Mouse (Mus musculus) kidney, embryonic 16.5 days (tissue): ENCODE data around the gene Patl2. TPM values are rescaled to one million over a fixed set of nuclear protein-coding genes. Genes with fewer than 3 reads are reported as not detected.
A peak's percentile ranks its signal among the peaks of the same experiment; 100 is the strongest.

Source experiments
- ATAC-seq: fragments of 200-750 bp; cut with Nextera tagmentation; 2 replicates; pipeline ENCODE4 v1.8.0; 2017; ENCODE audit warnings: moderate TSS enrichment; ENCODE audit not compliant: low FRiP score, low TSS enrichment
- H3K27ac ChIP-seq: fragments of 300-500 bp; sonication (generic); 2 replicates; pipeline ENCODE4 v1.5.1; 2014; ENCODE audit warnings: low read length
- H3K27me3 ChIP-seq: fragments of 300-500 bp; sonication (generic); 2 replicates; pipeline ENCODE4 v1.6.1; 2014; ENCODE audit warnings: low read length, control low read depth, mixed read lengths; ENCODE audit not compliant: insufficient read depth
- H3K36me3 ChIP-seq: fragments of 300-500 bp; sonication (generic); 2 replicates; pipeline ENCODE4 v1.6.1; 2014; ENCODE audit warnings: low read length, control low read depth, mixed read lengths; ENCODE audit not compliant: insufficient read depth
- H3K4me1 ChIP-seq: fragments of 300-500 bp; sonication (generic); 2 replicates; pipeline ENCODE4 v1.6.1; 2014; ENCODE audit warnings: low read length, control low read depth, mixed read lengths; ENCODE audit not compliant: insufficient read depth
- H3K4me2 ChIP-seq: fragments of 300-500 bp; sonication (generic); replicated peaks from 2 replicates; pipeline ENCODE4 v1.6.1; 2014; ENCODE audit warnings: low read depth, low read length
- H3K4me3 ChIP-seq: fragments of 300-500 bp; sonication (generic); 2 replicates; pipeline ENCODE4 v1.5.1; 2014; ENCODE audit warnings: mild to moderate bottlenecking, low read length
- H3K9ac ChIP-seq: fragments of 300-500 bp; sonication (generic); replicated peaks from 2 replicates; pipeline ENCODE4 v1.6.1; 2014; ENCODE audit warnings: low read length
- H3K9me3 ChIP-seq: fragments of 300-500 bp; sonication (generic); 2 replicates; pipeline ENCODE4 v1.6.1; 2016; ENCODE audit warnings: low read length, control low read depth
- WGBS: fragments of 180-500 bp; shearing (Covaris S2); extraction: QIAGEN DNeasy Blood & Tissue Kit; methylation state at CpG from one replicate; pipeline ENCODE4 v1.1.7; 2014; 5-methylcytosine and 5-hydroxymethylcytosine counted together
- polyA plus RNA-seq: library from polyadenylated mRNA; unstranded; fragments of >200 nt; fragmentation: Nextera tagmentation; extraction: Ambion mirVana; gene quantifications from 2 replicates; pipeline ENCODE4 v1.2.1, GENCODE M21; 2015

Patl2 gene
- not detected in 2 replicates for polyA plus RNA-seq

DNA sequence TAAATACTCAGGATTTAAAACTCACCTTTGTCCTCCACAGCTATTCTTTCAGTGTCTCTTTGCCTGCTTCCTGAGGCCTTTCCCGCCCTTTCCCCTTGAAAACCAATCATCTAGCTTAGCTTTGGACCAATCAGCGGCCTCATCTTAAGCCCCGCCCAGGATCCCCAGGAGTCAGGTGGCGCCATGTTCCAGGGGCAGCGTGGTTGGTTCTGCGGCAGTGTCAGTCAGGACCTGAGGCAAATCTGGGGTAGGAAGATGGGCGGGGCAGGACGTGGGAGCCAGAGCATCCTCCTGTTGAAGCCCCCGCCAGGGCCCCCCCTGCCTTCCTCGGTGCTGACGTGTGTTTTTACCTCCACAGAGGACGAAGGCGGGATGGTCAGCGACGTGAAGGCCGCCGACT, at the start of gene Patl2, which contains the start of gene Terb2:
Gene Patl2, minus strand, starts transcription at position 84 of the 400 bp plus-strand sequence.
Gene Terb2, plus strand, starts transcription at position 167 of the 400 bp plus-strand sequence.
- WGBS: 82% methylated on average over 17 of the region's 17 CpGs
- no peak within 1 kb of the TSS for H3K9ac ChIP-seq
- no peaks in the 10 kb centered on the region for H3K36me3 ChIP-seq
- 0 out of 2 replicates have a peak, but pooled peaks cover 3% of the 10 kb centered on the region for H3K9me3 ChIP-seq
- H3K4me1 ChIP-seq: no peaks in the 10 kb centered on the region
- no peak within 1 kb of the TSS for H3K27ac ChIP-seq
- ATAC-seq: no peak
- no peaks in the 10 kb centered on the region for H3K27me3 ChIP-seq
- no peak within 1 kb of the TSS for H3K4me3 ChIP-seq
- H3K4me2 ChIP-seq: no peak within 1 kb of the TSS

DNA sequence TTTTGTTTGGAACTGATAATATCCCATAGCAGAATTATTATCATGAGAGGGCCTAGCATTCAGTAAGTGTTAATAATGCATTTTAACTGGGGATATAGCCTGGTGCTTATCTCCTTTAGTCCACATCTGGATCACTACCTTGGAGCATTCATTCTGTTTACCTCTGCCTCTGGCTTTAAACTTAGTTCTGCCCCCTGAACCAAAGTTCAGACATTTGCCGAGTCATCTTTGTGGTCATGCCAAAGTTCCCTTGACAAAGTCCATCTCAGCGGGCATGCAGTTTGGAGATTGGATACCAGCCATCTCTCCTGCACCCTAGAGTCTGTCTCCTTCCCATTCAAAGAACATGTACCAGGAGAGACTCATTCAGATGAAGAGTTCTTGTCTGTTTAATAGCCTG, 49.4 kb upstream of the Patl2 start:
- Histone ChIP-seq H3K27me3 (no peaks in the 10 kb centered on the region), H3K4me3 (peak overlapping the region; percentile 71), H3K4me1 (0 out of 2 replicates have a peak, but pooled peaks cover 4% of the 10 kb centered on the region), H3K9me3 (no peaks in the 10 kb centered on the region), H3K9ac (no peak overlapping the region), H3K27ac (no peak overlapping the region), H3K36me3 (no peaks in the 10 kb centered on the region), H3K4me2 (peak overlapping the region; percentile 93)
- WGBS: 74% methylated on average over 2 of the region's 2 CpGs
- ATAC-seq: no peak

DNA sequence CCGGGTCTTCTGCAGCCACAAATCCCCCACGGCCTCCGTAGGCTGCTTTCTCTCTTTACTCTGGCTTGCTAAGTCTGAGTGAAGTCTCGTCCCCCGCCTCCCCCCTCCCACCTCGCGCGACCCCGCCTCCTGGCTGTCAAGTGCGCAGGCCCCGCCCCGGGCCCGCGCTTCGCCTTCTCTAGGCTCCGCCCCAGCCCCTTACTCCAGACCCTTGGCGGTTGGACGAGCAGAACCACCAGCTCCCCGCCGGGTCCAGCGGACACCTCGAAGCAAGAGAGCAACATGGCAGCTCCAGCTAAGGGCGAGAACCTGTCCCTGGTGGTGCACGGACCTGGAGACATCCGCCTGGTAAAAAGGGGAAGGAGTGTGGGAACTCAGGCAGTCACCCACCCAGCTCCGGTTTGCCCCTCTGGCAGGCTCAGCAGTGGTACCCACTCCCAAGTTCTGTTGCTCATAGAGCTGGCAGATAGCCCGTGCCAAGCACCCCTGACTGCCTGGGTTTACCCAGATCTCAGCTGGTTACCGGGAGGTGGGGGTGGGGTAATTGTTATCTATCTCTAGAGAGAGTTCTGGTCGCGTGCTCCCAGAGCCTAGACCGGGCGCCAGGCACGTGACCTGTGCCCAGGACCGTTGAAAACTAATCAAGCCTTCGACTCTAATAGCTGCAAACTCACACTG, 48.8 kb upstream of the Patl2 start, which contains the start of gene Sord:
Gene Sord, plus strand, starts transcription at position 139 of the 678 bp plus-strand sequence.
- 1% methylated on average over 34 of the region's 35 CpGs for WGBS
- H3K36me3 ChIP-seq: no peaks in the 10 kb centered on the region
- peak within 1 kb of the TSS; percentile 71 for H3K4me3 ChIP-seq
- H3K9ac ChIP-seq: peak within 1 kb of the TSS; percentile 69
- no peaks in the 10 kb centered on the region for H3K9me3 ChIP-seq
- peak within 1 kb of the TSS; percentile 93 for H3K4me2 ChIP-seq
- peak; percentile 97 for ATAC-seq
- H3K27me3 ChIP-seq: no peaks in the 10 kb centered on the region
- 0 out of 2 replicates have a peak, but pooled peaks cover 4% of the 10 kb centered on the region for H3K4me1 ChIP-seq
- peak within 1 kb of the TSS; percentile 72 for H3K27ac ChIP-seq

DNA sequence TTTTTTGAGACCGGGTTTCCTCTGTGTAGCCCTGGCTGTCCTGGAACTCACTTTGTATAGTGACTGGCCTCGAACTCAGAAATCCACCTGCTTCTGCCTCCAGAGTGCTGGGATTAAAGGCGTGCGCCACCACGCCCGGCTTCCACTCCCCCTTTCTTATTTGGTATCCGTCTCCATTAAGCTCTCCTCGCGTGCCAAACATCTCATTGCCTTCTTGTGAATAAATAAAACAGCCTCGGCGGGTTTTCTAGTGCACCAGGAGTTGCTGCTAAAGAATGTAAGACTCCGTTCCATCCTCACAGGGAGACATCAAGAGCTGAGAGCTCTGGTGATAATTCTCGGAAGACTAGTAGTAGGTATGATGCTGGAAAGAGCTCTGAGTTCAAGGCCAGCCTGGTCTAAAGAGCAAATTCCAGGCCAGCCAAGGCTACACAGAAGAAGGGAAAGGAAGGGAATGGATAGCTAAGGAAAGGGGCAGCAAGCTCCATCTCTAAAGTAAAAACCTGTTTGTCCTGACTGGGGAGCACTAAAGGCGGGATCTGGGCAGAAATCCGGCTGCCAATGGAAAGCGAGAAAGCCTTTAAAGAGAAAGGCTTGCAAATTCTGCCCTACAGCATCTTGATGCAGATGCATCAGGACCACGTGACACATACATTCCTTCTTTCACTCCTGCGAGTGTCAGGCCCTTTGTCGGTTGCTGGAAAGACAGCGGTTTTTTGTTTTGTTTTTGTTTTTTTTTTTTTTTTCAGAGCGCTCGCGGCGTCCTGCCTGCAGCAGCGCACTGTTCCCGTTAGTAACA, 48.0 kb upstream of the Patl2 start:
- H3K36me3 ChIP-seq: no peaks in the 10 kb centered on the region
- ATAC-seq: peak; percentile 4; the same call in 1 of the 2 replicates
- H3K4me1 ChIP-seq: 0 out of 2 replicates have a peak, but pooled peaks cover 4% of the 10 kb centered on the region
- peak overlapping the region; percentile 69 for H3K9ac ChIP-seq
- peak overlapping the region; percentile 93 for H3K4me2 ChIP-seq
- peak overlapping the region; percentile 72 for H3K27ac ChIP-seq
- no peaks in the 10 kb centered on the region for H3K9me3 ChIP-seq
- H3K27me3 ChIP-seq: no peaks in the 10 kb centered on the region
- WGBS: 6% methylated on average over 26 of the region's 26 CpGs
- peak overlapping the region; percentile 71 for H3K4me3 ChIP-seq

DNA sequence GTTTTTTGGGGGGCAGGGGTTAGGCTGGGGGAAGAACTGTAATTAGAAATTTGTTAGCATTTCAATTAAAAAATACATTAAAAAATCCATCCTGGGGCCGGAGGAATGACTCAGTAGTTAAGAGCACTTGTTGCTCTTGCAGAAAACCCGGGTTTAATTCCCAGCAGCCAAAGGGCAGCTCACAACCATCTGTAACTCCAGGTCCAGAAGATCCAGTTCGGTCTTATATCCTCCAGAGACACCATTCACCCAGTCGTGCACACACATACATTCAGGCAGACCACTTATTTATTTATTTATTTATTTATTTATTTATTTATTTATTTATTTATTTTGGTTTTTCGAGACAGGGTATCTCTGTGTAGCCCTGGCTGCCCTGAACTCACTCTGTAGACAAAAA, 47.4 kb upstream of the Patl2 start:
- Histone ChIP-seq H3K36me3 (no peaks in the 10 kb centered on the region), H3K4me1 (0 out of 2 replicates have a peak, but pooled peaks cover 4% of the 10 kb centered on the region), H3K9me3 (no peaks in the 10 kb centered on the region), H3K27ac (no peak overlapping the region), H3K4me3 (no peak overlapping the region), H3K27me3 (no peaks in the 10 kb centered on the region), H3K4me2 (no peak overlapping the region), H3K9ac (no peak overlapping the region)
- ATAC-seq: no peak
- WGBS: 54% methylated on average over 5 of the region's 5 CpGs

DNA sequence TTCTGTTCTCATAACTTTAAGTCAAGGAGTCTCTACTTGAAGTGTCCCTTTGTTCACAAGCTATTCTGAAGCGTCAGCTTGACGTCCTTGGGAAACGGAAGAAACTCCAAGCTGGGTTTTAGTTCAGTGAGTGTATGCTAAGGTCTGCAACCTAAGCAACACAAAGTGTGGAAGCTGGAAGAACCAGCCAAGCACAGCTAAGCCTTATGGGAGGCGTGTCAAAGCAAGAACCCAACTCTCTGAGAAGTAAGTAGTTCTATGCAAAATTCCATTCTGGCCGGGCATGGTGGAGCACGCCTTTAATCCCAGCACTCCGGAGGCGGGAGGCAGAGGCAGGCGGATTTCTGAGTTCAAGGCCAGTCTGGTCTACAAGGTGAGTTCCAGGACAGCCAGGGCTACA, 45.6 kb upstream of the Patl2 start:
- Histone ChIP-seq H3K36me3 (no peaks in the 10 kb centered on the region), H3K27ac (no peak overlapping the region), H3K4me1 (0 out of 2 replicates have a peak, but pooled peaks cover 4% of the 10 kb centered on the region), H3K27me3 (no peaks in the 10 kb centered on the region), H3K4me3 (no peak overlapping the region), H3K9ac (no peak overlapping the region), H3K9me3 (no peaks in the 10 kb centered on the region), H3K4me2 (no peak overlapping the region)
- WGBS: 88% methylated on average over 9 of the region's 9 CpGs
- no peak for ATAC-seq

DNA sequence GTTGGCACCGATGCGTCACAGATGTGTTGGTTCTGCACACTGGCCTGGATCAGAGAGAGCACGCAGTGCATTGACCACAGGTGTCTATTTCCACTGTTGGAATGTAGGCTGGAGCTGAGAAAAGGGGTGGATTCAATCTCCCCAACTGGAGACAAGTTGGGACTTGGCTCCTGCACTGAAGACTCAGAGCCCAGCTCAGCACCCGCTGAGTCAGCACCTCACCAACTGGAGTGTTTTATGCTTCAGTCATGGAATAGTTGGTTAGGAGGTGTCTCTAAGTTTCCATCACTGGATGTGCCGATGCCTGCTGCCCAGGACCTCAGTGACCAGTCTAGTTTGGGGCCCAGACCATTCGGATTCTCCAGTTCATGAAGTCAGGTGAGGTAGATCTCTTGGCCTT, 44.4 kb upstream of the Patl2 start:
- Histone ChIP-seq H3K27ac (no peak overlapping the region), H3K9ac (no peak overlapping the region), H3K4me3 (no peak overlapping the region), H3K4me2 (no peak overlapping the region), H3K4me1 (0 out of 2 replicates have a peak, but pooled peaks cover 4% of the 10 kb centered on the region), H3K36me3 (no peaks in the 10 kb centered on the region), H3K27me3 (no peaks in the 10 kb centered on the region), H3K9me3 (no peaks in the 10 kb centered on the region)
- no peak for ATAC-seq
- 85% methylated on average over 6 of the region's 6 CpGs for WGBS

DNA sequence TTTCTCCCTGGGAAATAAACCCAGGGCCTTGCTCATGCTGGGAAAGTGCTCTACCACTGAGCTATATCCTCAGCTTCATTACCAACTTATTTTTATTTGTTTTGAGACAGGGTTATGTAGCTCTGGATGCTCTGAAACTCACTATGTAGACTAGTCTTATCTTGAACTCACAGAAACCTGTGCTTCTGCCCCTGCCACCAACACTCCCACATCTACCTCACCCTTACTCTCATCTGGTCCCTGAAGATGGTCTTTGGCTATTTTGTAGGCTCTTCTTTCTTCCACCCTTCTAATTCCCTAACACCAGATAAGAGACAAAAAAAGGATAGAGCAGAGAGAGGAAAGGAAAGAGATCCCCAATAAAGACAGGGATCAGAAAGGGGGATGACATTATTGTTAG, 37.7 kb upstream of the Patl2 start:
- H3K27me3 ChIP-seq: no peaks in the 10 kb centered on the region
- no peaks in the 10 kb centered on the region for H3K36me3 ChIP-seq
- H3K4me3 ChIP-seq: no peak overlapping the region
- no peak overlapping the region for H3K9ac ChIP-seq
- no peak for ATAC-seq
- H3K9me3 ChIP-seq: no peaks in the 10 kb centered on the region
- no peak overlapping the region for H3K27ac ChIP-seq
- no peak overlapping the region for H3K4me2 ChIP-seq
- H3K4me1 ChIP-seq: no peaks in the 10 kb centered on the region

DNA sequence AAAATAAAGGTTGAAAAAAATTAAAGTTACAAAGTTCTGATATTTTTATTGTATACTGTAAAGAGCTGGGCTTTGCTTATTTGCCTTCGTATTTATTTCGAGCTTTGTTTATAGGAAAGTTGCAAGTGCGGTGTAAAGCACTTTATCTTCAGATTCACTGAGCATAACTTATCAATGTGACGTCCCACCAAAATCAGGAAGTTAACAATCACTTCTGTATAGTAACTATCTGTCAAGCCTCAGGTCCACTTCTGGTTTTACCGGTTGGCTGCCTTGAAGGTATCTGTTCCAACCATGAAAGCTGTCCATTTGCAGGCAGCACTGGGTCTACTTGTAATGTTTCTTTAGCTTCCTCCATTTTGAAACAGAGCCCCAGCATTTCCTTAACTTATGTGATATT, 36.3 kb upstream of the Patl2 start:
- H3K27ac ChIP-seq: no peak overlapping the region
- ATAC-seq: no peak
- no peaks in the 10 kb centered on the region for H3K4me1 ChIP-seq
- H3K9ac ChIP-seq: no peak overlapping the region
- no peaks in the 10 kb centered on the region for H3K27me3 ChIP-seq
- no peaks in the 10 kb centered on the region for H3K9me3 ChIP-seq
- H3K4me2 ChIP-seq: no peak overlapping the region
- no peak overlapping the region for H3K4me3 ChIP-seq
- no peaks in the 10 kb centered on the region for H3K36me3 ChIP-seq
- WGBS: 78% methylated on average over 5 of the region's 5 CpGs

DNA sequence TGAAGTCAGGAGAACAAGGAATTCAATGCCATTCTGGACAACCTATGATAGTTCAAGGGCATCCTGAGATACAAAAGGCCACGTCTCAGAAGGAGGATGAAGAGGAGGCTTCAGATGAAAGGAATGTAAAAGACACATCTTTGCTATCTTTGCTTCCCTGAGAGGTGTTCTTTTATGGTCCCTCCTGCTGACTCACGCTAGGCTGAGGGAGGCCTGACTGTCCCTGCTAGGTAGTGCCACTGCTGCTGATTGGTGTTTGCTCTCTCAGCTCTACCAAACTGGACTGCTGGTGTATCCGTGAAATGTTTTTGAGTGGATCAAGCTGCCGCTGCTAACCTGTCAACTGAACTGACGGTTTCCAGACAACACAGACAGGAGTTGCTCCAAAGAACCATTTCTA, 35.8 kb upstream of the Patl2 start:
- H3K4me3 ChIP-seq: no peak overlapping the region
- no peaks in the 10 kb centered on the region for H3K27me3 ChIP-seq
- H3K9me3 ChIP-seq: no peaks in the 10 kb centered on the region
- no peak overlapping the region for H3K9ac ChIP-seq
- H3K4me1 ChIP-seq: no peaks in the 10 kb centered on the region
- H3K27ac ChIP-seq: no peak overlapping the region
- H3K36me3 ChIP-seq: no peaks in the 10 kb centered on the region
- 19% methylated on average over 5 of the region's 5 CpGs for WGBS
- ATAC-seq: no peak
- H3K4me2 ChIP-seq: no peak overlapping the region
